Mouse (Mus musculus): ENCODE results near the gene Pebp1.

The Pebp1 gene

GRCm38 (mm10) chr5:117286286-117286685, 1.1 kb downstream of the Pebp1 start:
- DNase-seq (ENCODE audit: low spot score in 2 of 2), result no peak

DNA sequence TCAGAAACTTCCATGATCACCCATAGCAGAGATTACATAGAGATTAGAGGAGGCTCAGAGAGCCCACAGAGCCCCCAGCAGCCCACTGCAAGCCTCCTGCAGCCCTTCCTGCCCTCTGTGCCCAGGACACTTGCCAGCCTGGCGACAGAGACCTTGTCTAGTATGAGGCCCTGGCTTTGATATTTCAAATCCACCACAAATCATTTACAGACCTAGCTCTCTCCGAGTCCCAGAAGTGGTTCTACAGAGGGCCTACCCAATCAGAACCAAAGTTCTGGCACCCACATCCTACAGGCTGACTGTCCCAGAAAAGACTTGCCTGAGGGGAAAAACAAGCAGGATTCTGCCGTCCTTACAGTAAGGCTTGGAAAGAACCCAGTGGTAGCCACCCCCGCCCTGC, 2.2 kb downstream of the Pebp1 start:
- no peak for DNase-seq (ENCODE audit: low spot score in 2 of 2)

GRCm38 (mm10) chr5:117284682-117285081, 2.7 kb downstream of the Pebp1 start:
- DNase-seq (ENCODE audit: low spot score in 2 of 2), result no peak

- no peak for DNase-seq (ENCODE audit: low spot score in 2 of 2)
Measured at GRCm38 (mm10) chr5:117284029-117284428, 3.4 kb downstream of the Pebp1 start.

GRCm38 (mm10) chr5:117282360-117282759, 5.1 kb downstream of the Pebp1 start:
- no peak for DNase-seq (ENCODE audit: low spot score in 2 of 2)

GRCm38 (mm10) chr5:117281536-117281935, 5.9 kb downstream of the Pebp1 start:
- DNase-seq (ENCODE audit: low spot score in 2 of 2), result no peak

DNA sequence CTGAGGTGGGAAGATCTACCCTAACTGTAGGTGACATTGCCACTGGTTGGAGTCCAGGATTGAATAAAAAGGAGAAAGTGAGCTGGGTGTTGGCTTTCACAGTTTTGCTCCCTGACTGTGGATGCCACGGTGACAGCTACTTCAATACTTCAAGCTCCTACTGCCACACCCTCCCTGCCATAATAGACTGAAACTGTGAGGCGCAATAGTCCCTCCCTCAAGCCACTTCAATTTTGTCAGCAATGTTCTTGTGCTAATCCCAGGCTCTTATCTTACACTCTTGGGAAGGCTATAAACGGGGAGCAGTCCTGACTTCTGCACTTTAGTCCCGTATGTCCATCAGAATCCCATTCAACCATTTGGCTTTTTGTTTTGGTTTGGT, 7.8 kb downstream of the Pebp1 start:
- no peak for DNase-seq (ENCODE audit: low spot score in 2 of 2)

DNA sequence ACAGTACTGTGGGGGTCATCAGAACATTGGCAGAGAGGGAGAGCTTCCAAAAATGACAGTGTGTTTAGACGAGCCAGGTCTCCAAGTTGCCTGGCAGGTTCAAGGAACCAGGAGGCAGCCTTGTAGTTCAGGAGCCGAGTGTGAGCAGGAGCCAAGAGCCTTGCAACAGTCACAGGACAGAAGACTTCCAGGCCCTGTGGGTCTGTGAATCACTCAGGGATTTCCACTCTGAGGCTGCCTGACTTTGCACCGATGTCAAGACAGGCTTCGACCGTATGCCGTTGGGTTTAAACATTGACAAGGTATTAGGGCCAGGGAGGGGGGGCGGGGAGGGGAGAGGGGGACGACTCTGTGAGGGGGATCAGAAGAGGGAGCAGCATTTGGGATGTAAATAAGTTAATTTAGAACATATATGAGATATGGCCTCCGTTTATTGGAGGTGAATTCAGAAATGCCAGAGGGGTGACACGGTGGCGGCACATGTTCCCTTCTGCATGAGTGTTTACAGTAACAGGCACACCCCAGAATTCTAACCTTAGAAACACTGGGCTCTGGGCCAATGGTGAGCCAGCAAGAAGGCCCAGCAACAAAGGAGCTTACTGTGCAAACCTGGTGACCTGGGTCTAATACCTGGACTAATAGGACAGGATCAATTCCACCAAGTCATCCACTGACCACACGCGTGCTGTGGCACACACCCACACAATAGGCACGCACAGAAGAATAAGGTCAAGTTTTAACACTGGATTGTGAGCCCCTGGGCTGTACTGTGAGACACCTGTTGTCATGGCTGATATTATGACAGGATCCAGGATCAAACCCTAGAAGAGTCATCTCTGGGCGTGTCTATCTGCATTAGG, 8.4 kb downstream of the Pebp1 start:
- no peak for DNase-seq (ENCODE audit: low spot score in 2 of 2)

GRCm38 (mm10) chr5:117277784-117278183, 9.6 kb downstream of the Pebp1 start:
- DNase-seq (ENCODE audit: low spot score in 2 of 2), result no peak

DNA sequence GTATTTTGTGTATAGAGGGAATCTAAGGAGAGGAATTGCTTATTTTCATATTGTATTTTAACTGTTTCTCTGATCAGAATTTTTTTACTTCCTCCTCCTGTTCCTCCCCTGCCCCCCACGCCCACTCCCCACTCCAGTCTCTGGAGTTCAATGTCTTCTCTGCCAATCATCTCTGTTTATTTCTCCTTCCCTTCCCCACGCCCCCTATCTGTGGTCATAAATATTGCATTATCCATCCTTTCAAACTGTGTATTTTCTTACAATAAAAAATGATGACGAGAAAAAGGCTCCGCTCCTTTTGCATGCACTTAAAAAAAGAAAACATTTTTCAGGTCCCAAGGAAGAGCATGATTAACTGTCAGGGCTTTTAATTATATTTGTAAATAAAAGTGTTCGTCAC, 12.6 kb downstream of the Pebp1 start:
- DNase-seq (ENCODE audit: low spot score in 2 of 2), result no peak

- DNase-seq (ENCODE audit: low spot score in 2 of 2), result peak; percentile 74 to 85
Measured at GRCm38 (mm10) chr5:117271945-117272344, 15.5 kb downstream of the Pebp1 start.

GRCm38 (mm10) chr5:117269395-117269794, 18.0 kb downstream of the Pebp1 start:
- no peak for DNase-seq (ENCODE audit: low spot score in 2 of 2)

- no peak for DNase-seq (ENCODE audit: low spot score in 2 of 2)
Measured at GRCm38 (mm10) chr5:117268749-117269148, 18.7 kb downstream of the Pebp1 start.

GRCm38 (mm10) chr5:117267913-117268312, 19.5 kb downstream of the Pebp1 start:
- no peak for DNase-seq (ENCODE audit: low spot score in 2 of 2)

DNA sequence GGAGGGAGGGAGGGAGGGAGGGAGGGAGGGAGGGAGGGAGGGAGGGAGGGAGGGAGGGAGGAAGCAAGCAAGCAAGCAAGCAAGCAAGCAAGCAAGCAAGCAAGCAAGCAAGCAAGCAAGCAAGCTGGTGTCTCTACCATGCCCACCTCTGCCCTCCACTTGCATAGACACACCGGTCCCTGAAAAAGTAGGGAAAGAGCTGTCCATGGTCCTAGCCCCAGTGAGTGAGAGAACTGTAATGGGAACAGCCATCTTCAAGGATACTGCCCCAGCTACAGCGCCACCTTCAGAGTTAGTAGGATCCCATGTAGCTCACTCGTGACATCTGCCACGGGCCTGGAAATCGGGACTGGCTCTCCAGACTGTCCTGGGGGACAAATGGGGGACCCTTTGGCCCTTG, 22.7 kb downstream of the Pebp1 start:
- no peak for DNase-seq (ENCODE audit: low spot score in 2 of 2)

DNA sequence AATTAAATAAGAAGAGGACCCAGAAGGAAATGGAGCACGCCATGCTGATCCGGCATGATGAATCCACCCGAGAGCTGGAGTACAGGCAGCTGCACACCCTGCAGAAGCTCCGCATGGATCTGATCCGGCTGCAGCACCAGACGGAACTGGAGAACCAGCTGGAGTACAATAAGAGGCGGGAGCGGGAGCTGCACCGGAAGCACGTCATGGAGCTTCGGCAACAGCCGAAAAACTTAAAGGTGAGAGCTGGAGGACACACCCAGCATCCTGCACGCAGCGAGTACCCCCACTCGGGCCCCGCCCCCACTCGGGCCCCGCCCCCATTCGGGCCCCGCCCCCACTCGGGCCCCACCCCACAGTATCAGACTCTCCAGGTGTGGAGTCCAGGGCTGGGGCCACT, 23.9 kb downstream of the Pebp1 start:
- DNase-seq (ENCODE audit: low spot score in 2 of 2), result no peak

- DNase-seq (ENCODE audit: low spot score in 2 of 2), result no peak
Measured at GRCm38 (mm10) chr5:117258276-117258675, 29.1 kb downstream of the Pebp1 start.

GRCm38 (mm10) chr5:117251763-117252162, 35.7 kb downstream of the Pebp1 start:
- no peak for DNase-seq (ENCODE audit: low spot score in 2 of 2)

GRCm38 (mm10) chr5:117250796-117251195, 36.6 kb downstream of the Pebp1 start:
- peak in 1 of 2 experiments; percentile 38 for DNase-seq (ENCODE audit: low spot score in 2 of 2)

DNA sequence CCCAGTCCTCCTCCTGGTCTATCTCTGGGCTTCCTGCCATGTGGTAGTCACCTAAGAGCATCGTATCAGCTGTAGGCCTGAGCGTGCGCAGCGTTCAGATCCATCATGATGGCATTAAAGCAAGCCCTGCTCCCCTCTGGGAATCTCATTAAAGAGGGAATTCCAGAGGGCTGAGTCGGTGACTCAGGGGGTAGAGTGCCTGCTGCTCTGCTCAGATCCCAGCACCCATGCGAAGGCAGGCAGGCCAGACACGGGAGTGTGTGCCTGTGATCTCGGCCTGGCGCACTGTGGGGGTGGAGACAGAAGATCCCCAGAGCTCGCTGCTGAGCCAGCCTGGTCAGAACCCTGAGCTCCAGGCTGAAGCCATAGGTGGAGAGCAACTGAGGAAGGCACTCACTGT, 39.1 kb downstream of the Pebp1 start:
- DNase-seq (ENCODE audit: low spot score in 2 of 2), result no peak

DNA sequence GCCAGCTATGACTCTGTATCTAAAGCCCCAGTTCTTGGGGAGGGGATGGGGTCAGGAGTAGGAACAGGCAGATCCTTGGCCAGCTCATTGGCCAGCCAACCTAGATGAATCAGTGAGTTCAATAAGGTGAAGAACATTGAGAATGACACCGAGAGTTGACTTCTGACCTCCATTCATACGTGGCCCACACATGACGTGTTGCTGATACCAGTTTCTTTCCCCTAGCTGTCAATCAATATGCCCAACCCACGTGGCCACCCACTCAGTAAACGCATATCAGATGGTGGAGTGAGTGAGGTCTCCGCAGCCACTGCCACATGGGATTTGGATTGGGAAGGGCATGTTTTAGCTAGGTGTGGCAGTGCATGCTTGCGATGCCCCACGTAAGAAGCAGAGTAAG, 42.3 kb downstream of the Pebp1 start:
- no peak for DNase-seq (ENCODE audit: low spot score in 2 of 2)

- DNase-seq (ENCODE audit: low spot score in 2 of 2), result peak in 1 of 2 experiments; percentile 33
Measured at GRCm38 (mm10) chr5:117242671-117243478, 44.5 kb downstream of the Pebp1 start.
